Mouse (Mus musculus) E14TG2a.4 (cell line): ENCODE measurements around the gene Eef2kmt.
"Not testable (repeated sequence)": the region's sequence is repeated elsewhere in the genome, so short reads cannot be mapped to it uniquely, and the experiment has no call there.

Experiments
- CTCF ChIP-seq: conservative IDR thresholded peaks from 2 replicates; pipeline ENCODE4 v1.5.1; 2014; ENCODE audit warnings: low read length
- NANOG ChIP-seq: IDR thresholded peaks from 2 replicates; pipeline ENCODE4 v1.6.1; 2014; ENCODE audit warnings: borderline replicate concordance, low read length, mixed read lengths
- POU5F1 ChIP-seq: IDR thresholded peaks from 2 replicates; pipeline ENCODE4 v1.6.1; 2014; ENCODE audit warnings: low read length, borderline replicate concordance

- TF ChIP-seq NANOG, CTCF, POU5F1: not testable (repeated sequence)
Measured at GRCm38 (mm10) chr16:5226534-5226933, 29.2 kb downstream of the Eef2kmt start.
